Mouse (Mus musculus): Measurements from ENCODE around the gene Adar.
"Not testable (repeated sequence)": the region's sequence is repeated elsewhere in the genome, so short reads cannot be mapped to it uniquely, and the experiment has no call there.

Adar gene

GRCm38 (mm10) chr3:89788680-89789352 is 74.0 kb downstream of the Adar start:
- in situ Hi-C loops (cut with MboI, MseI), result no loop called here

GRCm38 (mm10) chr3:89794616-89795015 is 79.8 kb downstream of the Adar start:
- in situ Hi-C loops (cut with MboI, MseI), result loop anchor here (10.0 kb wide), 1 partner anchor 280 kb away; the partner anchor contains the start of gene Tpm3

GRCm38 (mm10) chr3:89795746-89796145 is 80.9 kb downstream of the Adar start:
- in situ Hi-C loops (cut with MboI, MseI), result loop anchor here (10.0 kb wide), 1 partner anchor 279 kb away; the partner anchor contains the start of gene Tpm3

- in situ Hi-C loops (cut with MboI, MseI), result loop anchor here (10.0 kb wide), 1 partner anchor 278 kb away; the partner anchor contains the start of gene Tpm3
Measured at GRCm38 (mm10) chr3:89796358-89796757, 81.5 kb downstream of the Adar start.

GRCm38 (mm10) chr3:89798518-89798917 is 83.7 kb downstream of the Adar start:
- in situ Hi-C loops (cut with MboI, MseI), result loop anchor here (10.0 kb wide), 1 partner anchor 276 kb away; the partner anchor contains the start of gene Tpm3

GRCm38 (mm10) chr3:89799476-89799875 is 84.7 kb downstream of the Adar start:
- in situ Hi-C loops (cut with MboI, MseI), result loop anchor here (10.0 kb wide), 1 partner anchor 275 kb away; the partner anchor contains the start of gene Tpm3

GRCm38 (mm10) chr3:89800078-89800477 is 85.3 kb downstream of the Adar start:
- in situ Hi-C loops (cut with MboI, MseI), result not testable (repeated sequence)

- in situ Hi-C loops (cut with MboI, MseI), result no loop called here
Measured at GRCm38 (mm10) chr3:89800774-89801506, 86.1 kb downstream of the Adar start.

GRCm38 (mm10) chr3:89801507-89801847 is 86.7 kb downstream of the Adar start:
- in situ Hi-C loops (cut with MboI, MseI), result no loop called here

GRCm38 (mm10) chr3:89802876-89803275 is 88.1 kb downstream of the Adar start:
- in situ Hi-C loops (cut with MboI, MseI), result no loop called here
